Mouse (Mus musculus): Measurements from ENCODE around the gene Gucy2d.

Gene Gucy2d

DNA sequence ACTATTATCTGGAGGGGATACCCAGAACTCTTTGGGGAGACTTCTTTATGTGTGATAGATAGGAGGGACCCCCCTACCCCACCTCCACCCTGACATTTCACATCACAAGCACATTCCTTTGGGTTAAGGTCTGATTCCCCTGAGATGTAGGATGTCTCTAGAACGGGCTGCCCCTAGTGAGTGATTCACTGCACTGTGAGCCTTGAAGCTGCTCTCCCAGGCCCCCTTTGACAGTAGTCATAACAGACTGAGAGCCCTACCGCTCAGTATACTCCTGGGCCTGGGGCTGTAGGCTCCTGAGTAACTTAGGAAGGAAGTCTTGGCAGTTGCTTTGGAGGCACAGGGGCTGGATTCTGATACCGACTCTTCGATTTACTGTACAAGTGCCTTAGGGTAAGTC is 50.1 kb downstream of the Gucy2d start:
- DNase-seq (ENCODE audit: low spot score in 2 of 2) = no peak

DNA sequence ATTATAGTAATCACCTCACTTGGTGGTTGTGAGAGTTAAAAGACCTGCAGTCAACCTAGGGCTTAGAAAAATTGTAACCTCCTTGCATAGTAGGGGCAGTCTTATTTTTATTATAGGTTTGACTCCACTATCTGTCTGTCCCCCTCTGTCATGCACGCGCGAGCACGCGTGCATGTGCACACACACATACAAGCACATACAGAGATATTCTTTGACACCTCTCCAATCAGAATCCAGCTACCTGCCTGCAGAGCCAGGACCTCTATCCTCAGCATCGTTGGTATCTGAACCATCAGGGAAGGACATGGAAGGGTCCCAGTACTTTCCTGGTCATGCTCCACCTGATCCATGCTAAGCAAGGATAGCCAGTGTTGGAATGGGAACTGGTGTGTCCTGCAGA is 50.7 kb downstream of the Gucy2d start:
- DNase-seq (ENCODE audit: low spot score in 2 of 2) = no peak

DNA sequence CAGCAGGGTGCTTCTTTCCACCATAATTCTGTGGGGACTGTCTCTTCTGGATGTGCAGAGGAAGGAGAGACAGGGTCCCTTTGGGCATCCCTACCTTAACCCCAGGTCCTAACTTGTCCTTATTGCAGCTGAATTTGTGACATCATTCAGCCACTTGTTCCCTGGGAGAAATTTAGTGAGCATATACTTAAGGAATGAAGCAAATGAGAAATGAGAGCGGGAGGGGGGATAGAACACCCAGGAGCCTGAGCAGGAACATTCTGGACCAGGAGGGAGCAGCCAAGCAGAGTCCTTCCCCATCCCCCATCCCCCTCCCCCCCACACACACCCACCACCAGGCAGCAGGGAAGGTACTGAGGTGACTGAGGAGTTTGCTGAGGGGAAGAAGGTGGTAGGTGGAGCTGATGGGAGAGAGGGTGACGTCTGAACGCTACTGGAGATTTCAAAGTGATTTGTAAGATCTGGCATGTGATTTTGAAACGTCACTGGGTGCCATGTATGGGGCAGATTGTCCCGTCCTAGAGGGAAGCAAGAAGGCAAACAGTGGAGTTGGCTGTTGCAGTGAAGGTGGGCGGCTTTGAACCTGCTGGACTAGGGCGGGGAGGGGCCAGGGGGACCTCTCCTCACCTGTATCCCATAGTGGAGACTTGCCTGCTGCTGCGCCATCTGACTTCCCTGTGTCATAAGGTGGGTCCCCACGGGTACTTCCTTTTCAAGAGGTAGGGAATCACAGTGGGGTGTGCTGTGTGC is 51.4 kb downstream of the Gucy2d start:
- no peak for DNase-seq (ENCODE audit: low spot score in 2 of 2)

DNA sequence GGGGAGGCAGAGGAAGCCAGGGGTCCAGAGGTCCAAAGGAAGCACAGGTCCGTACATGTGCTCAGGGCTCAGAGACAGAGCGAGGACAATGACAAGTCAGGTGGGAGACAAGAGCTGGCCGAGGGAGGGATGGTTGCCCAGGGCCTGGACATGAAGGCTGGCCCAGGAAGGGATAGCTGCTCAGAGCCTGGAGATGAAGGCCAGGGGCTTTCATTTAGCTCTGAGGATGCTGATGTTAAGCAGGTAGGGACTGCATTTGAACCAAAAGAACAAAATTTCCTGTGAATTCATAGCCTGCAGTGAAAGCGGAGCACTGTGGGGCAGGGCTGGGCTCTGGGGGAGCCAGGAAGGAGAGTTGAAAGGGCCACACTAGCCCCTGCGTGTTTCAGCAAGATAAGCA is 52.1 kb downstream of the Gucy2d start:
- DNase-seq (ENCODE audit: low spot score in 2 of 2) = no peak

DNA sequence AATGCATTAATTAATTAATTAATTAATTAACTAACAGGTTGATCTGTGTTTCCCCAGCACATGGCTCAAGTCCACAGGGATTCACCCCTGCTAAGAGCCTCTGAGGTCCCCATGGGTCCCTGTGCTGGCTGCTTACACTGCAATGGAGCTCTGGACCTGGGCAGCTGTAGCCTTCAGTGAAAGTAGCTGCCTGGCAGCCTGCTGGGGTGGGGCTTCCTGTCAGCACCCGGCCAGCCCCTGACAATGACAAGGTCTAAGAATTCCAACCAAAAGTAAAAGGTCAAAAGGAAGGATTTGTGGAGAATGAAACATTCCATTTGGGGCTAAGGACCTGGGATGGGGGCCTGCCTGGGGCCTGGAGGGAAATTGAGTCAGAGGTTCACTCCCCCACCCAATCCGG is 53.1 kb downstream of the Gucy2d start:
- DNase-seq (ENCODE audit: low spot score in 2 of 2) = no peak

DNA sequence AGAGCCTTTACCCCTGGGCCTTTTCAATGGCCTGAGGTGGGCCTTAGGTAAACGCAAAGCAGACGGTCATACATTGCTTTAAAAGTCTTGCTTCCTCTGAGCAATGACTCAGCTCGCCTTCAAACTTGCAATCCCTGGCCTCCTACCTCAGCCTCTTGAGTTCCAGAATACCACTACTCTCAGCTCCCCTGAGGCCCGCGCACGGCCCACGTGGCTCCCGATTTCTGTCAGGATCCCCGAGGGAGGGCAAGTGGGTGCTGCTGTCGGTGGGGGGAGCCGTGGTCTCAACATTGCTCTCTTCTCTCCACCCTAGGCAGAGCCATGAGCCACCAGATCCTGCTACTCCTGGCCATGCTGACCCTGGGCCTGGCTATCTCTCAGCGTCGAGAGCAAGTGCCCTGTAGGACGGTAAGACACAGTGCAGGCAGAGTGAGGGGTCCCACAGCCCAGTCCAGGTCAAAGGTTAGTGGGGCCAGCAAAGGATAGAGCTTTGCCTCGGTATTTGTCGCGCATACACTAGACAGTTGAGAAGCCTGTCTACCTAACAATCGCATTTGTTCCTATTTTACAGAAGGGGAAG is 53.8 kb downstream of the Gucy2d start:
- no peak for DNase-seq (ENCODE audit: low spot score in 2 of 2)

DNA sequence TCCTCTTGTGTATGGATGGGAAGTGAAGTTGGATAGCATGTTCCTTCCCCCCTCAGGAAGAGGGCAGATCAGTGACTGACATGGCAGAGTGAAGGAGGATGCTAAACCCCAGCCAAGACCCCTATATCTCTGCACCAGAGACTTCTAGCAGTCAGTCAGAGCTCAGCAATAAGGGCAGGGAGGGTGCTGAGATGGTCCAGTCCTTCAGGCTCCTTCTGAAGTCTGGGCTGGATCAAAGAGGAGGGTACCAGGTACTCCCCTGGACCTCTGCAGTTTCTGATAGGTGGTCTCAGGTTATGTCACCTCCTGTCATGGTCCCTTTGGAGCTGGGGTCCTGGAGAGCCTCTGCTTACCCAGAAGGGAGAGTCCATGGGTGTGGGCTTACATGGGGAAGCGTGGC is 55.4 kb downstream of the Gucy2d start:
- no peak for DNase-seq (ENCODE audit: low spot score in 2 of 2)

DNA sequence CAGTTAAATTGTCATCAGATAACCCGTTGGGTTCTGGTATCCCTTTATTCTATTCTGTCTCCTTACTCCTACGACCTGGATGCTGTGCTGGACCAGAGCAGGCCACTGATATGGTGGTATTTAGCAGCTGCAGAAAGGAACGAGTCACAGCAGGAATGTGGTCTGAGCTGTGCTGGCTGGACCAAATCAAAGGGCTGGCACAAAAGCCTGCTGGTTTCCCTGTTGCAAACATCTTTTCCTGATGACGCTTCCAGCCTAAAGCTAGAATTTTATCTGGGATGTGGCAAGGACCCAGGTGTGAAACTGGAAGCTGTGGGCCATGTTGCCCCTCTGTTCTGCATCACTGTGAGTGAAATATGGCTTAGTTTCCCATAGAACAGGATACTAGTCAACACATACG is 57.2 kb downstream of the Gucy2d start:
- no peak for DNase-seq (ENCODE audit: low spot score in 2 of 2)

DNA sequence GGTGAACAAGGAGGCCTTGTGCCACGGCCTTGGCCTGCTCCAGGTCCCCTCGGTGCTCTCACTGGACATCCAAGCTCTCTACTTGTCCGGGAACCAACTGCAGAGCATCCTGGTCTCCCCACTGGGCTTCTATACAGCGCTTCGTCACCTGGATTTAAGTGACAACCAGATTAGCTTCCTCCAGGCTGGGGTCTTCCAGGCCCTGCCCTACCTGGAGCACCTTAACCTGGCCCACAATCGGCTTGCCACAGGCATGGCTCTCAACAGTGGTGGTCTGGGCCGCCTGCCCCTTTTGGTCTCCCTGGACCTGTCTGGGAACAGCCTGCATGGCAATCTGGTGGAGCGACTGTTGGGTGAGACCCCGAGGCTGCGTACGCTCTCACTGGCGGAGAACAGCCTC is 57.9 kb downstream of the Gucy2d start:
- no peak for DNase-seq (ENCODE audit: low spot score in 2 of 2)

DNA sequence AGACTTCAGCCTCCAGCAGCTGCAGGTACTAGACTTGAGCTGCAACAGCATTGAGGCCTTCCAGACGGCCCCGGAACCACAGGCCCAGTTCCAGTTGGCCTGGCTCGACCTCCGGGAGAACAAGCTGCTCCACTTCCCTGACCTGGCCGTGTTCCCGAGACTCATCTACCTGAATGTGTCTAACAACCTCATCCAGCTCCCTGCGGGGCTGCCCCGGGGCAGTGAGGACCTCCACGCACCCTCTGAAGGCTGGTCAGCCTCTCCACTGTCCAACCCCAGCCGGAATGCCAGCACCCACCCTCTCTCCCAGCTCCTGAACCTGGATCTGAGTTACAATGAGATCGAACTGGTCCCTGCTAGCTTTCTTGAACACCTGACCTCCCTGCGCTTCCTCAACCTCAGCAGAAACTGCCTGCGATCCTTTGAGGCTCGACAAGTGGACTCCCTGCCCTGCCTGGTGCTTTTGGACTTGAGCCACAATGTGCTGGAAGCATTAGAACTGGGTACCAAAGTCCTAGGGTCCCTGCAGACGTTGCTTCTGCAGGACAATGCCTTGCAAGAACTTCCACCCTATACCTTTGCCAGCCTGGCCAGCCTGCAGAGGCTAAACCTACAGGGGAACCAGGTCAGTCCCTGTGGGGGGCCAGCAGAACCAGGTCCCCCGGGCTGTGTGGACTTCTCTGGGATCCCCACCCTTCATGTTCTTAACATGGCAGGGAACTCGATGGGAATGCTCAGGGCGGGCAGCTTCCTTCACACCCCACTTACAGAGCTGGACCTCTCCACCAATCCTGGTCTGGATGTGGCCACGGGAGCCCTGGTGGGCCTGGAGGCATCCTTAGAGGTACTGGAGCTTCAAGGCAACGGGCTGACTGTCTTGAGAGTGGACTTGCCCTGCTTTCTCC is 58.7 kb downstream of the Gucy2d start:
- no peak for DNase-seq (ENCODE audit: low spot score in 2 of 2)

DNA sequence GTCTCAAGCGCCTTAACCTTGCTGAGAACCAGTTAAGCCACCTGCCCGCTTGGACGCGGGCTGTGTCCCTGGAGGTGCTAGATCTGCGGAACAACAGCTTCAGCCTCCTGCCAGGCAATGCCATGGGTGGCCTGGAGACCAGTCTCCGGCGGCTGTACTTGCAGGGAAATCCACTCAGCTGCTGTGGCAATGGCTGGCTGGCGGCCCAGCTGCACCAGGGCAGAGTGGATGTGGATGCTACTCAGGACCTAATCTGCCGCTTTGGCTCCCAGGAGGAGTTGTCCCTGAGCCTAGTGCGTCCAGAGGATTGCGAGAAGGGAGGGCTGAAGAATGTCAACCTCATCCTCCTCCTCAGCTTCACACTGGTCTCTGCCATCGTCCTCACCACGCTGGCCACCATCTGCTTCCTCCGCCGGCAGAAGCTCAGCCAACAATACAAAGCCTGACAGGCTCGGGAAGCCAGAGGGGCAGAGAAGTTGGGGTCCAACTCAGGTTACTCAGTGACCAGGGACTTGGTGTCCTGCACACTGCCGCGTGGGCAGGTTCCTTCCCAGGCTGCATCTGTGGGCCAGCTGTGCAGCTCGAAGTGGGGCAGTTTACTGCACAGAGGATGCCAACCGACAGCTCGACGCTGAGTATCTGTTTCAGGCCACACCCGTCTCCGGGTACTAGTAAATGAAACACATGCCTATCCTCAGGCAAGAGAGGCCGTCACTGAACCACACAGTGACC is 59.5 kb downstream of the Gucy2d start:
- DNase-seq (ENCODE audit: low spot score in 2 of 2) = no peak

DNA sequence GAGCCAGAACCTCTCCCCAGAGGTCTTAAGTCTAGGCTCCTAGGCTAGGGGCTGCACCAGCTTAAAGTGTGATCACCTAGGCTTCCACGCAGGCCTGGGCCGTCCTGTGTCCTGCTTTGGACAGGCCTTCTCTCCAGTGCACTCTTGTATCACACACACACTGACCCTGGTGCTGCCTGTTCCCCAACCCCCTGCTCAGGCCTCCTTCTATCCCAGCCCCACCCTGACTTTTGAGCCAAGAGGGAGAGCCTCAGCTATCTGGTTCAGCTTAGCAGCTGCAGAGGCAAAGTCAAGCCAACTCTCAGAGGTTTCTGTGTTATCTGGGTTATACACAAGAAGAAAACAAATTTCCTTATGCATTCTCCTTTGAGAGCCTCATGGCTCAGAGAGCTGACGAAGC is 60.3 kb downstream of the Gucy2d start:
- DNase-seq (ENCODE audit: low spot score in 2 of 2) = no peak

DNA sequence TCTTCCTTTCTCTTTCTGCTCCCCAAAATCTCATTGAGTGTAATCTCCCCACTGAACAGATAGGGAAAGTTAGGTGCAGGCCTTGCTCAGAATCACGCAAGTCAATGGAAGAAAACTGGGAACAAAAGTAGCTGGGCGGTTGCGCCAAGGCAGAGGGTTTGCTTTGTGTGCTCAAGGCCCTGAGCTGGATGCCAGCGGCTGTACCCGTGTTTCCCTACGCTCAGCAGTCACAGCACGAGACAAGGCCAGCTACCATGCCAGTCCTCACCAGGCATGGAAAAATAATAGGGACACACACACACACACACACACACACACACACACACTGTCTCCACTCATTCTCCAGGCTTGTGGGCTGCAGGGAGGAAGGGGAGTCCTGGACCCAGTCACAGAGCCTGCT is 60.9 kb downstream of the Gucy2d start:
- no peak for DNase-seq (ENCODE audit: low spot score in 2 of 2)

DNA sequence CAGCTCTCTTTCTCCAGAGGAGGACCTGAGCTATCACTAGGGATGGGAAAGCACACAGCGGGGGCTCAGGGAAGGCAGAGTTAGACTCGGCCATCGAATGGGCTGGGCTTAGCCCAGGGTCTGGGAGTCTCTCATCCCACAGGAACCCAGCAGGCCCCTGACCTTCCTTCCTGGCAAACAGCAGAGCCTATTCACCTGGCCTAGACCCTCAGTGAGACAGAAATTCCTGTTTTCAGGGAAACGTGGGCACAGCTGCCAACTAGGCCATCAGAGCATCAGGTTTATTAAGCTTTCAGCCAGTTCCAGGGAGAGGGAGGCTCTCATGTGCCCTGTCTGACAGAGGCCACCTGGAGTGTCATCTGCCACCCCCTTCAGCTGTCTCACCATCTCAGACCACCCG is 62.7 kb downstream of the Gucy2d start:
- DNase-seq (ENCODE audit: low spot score in 2 of 2) = no peak

DNA sequence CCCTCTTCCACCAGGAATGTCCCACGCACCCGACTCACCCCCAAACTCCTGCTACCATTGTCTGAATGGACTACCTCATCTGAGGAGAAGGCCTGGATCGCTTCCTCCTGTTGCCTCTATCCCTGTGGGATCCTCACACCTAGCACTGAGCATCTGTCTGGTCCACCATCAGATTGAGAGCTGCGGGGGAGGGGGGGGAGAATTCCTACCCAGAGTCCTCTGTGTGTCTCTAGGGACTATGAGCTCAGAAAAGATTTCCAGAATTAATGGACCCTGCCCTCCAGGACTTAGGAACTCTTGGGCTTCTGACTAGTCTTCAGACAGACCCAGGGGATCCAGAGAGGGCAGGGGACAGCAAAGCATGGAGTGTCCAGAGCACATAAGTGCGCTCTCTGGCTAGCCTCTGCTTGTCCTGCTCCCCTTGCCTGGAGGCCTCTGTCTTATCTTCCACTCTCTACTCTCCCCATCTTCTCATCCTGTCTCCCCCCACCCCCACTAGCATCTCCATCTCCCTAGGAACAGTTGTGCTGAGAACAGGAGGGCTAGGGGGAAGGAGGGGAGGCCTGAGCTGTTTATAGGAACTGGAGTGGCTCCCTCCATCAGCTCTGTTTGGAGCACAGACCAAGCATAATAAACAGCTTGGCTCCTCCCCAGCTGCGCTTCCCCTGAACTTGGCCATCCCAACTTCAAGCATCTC is 63.9 kb downstream of the Gucy2d start:
- no peak for DNase-seq (ENCODE audit: low spot score in 2 of 2)

DNA sequence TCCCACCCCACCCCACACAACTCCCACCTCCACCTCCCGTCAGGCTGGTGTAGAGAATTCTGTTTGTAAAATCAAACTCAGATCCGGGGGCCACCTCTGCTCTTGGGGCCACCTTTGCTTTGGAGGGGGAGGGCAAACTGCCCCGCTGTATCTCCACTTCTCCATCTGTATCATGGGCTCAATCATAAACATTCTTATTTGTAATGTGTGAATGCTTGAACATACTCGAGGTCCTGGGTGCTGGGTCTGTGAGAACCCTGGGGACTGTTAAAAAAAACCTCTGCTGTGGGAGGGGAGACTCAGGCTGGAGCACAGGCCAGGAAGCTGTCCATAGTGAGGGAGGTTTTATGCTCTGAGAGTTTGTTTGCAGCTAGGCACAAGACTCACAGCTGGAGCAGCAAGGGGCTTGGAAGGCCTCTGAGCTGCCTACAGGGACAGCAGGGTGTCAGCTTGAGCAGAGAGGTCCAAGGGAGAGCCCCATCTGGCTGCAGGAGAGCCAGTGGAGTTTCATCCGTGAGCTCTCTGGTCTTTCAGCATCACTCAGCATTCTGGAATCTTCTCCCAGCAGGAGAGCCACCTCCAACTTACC is 64.6 kb downstream of the Gucy2d start:
- no peak for DNase-seq (ENCODE audit: low spot score in 2 of 2)

DNA sequence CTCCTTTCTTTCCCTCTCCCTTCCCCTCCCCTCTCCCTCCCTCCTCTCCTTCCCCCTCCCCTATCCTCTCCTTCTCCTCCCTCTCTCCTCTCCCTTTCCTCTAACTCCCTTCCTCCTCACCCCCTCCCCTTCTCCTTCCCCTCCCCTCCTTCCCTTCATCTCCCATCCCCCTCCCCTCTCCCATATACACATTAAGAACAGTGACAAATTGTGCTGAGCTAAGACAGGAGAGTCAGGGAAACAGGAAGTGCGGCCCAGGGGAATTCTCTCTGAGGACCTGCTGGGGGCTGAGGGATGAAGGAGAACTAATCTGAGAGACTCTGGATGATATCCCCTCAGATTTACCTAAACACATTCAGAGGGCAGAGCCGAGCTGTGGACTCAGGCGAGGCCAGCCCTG is 65.4 kb downstream of the Gucy2d start:
- DNase-seq (ENCODE audit: low spot score in 2 of 2) = no peak

DNA sequence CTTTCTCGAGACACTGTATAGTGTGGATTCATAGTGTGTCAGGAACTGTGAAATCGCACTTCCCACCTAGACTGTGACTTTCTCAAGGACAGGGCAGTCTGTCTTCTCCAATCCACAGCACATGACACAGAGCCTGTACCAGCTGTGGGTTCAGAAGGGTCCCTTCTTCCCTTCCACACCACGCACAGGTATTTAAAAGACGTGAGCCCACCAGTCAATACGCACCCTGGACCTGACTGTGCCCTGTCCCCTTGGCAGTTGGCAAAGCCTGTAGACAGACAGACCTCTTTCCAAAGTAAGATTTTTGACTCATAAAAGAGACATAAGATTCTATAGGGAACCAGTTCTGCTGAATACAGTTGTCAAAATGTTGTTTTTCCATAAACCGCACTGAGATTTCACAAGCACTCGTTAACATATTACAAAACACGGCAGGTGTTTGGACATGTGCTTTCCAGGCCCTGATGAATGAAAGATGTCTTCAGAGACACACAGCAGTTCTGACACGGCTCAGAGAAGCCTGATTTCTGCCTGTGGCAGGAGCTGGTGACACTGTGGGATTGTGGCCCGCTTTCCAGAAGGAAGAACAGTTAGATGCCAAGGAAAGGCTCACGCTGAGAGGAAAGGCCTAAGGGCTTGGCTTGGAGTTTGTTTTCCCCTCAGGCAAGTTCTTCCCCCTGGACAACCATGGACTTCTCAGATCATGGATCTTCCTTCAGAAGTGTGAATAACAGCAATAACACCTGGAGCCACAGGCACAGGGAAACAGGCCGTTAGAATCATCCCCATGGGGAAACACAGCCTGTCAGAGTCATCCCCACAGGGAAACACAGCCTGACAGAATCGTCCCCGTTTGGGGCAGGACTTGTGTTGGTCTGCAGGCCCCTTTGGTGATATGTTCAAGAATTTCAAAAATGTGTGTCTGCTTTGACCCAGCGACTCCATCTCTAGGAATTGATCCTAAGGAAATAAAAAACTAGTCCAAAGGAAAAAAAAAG is 71.0 kb downstream of the Gucy2d start:
- DNase-seq (ENCODE audit: low spot score in 2 of 2) = no peak

DNA sequence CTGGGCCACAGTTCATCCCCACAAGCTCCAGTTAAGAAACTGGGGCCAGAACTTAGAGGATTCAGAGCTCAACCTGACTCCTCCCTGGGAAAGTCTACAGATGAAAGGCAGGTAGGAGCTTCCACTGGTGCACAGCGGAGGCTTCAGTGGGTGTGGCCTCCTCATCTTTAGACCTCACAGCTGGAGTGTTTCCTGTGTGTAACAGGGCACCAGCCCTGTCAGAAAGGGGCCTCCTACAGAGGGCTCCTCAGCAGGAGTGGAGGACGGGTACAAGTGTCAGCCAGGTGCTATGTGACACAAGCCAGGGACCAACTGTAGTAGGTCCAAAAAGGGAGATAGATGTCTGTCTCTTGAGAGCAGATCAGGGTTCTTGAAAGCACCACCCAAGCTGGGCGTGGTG is 73.0 kb downstream of the Gucy2d start:
- no peak for DNase-seq (ENCODE audit: low spot score in 2 of 2)

DNA sequence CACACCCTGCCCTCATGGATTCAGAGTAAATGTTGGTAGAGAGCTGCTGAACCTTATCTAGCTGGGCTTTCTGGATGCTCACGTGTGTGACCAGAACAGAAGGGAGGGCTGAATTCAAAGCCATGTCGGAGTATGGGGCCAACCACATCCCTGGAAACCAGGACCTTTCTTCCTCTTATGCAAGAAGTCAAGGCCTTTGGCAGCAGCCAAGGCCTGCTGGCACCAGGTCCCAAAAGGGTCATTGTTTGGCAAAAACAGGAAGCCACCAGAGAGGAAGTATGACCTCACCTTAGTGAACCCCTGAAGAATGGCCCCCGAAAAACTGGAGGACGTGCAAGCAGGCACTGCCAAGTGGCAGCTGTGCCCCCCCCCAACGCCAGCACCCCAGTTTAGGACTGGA is 82.4 kb downstream of the Gucy2d start:
- DNase-seq (ENCODE audit: low spot score in 2 of 2) = no peak
